Mouse (Mus musculus): Measurements from ENCODE around the gene Swsap1. TPM values are rescaled to one million over a fixed set of nuclear protein-coding genes. Genes with fewer than 3 reads are reported as not detected.
A peak's percentile ranks its signal among the peaks of the same experiment; 100 is the strongest.

Swsap1 gene
- polyA plus RNA-seq, 1 experiment from 2014 or later = 22.5 TPM

GRCm38 (mm10) chr9:21932006-21932405 lies 23.5 kb upstream of the Swsap1 start:
- ATAC-seq (ENCODE audit: insufficient read depth, low FRiP score, low TSS enrichment) (no peak), DNase-seq (ENCODE audit: low spot score) (no peak)
- H3K9me3 ChIP-seq (ENCODE audit: control insufficient read depth, low read length) = no peaks in the 10 kb centered on the region
- WGBS = 61% methylated on average over 2 of the region's 2 CpGs
- H3K4me2 ChIP-seq (ENCODE audit: low read depth) = no peak overlapping the region
- H3K4me3 ChIP-seq (ENCODE audit: low read depth, low read length) = no peak overlapping the region
- no peak overlapping the region for H3K9ac ChIP-seq (ENCODE audit: low read length)
- H3K27me3 ChIP-seq (ENCODE audit: control insufficient read depth, insufficient read depth, low read length) = no peaks in the 10 kb centered on the region
- H3K27ac ChIP-seq (ENCODE audit: low read depth, low read length) = no peak overlapping the region
- no peaks in the 10 kb centered on the region for H3K4me1 ChIP-seq (ENCODE audit: control insufficient read depth, insufficient read depth, low read length)
- H3K36me3 ChIP-seq (ENCODE audit: control insufficient read depth, insufficient read depth, low read length) = no peaks in the 10 kb centered on the region

- Histone ChIP-seq H3K27me3 (ENCODE audit: control insufficient read depth, insufficient read depth, low read length) (no peaks in the 10 kb centered on the region), H3K9ac (ENCODE audit: low read length) (no peak overlapping the region), H3K4me3 (ENCODE audit: low read depth, low read length) (no peak overlapping the region), H3K36me3 (ENCODE audit: control insufficient read depth, insufficient read depth, low read length) (no peaks in the 10 kb centered on the region), H3K4me2 (ENCODE audit: low read depth) (no peak overlapping the region), H3K4me1 (ENCODE audit: control insufficient read depth, insufficient read depth, low read length) (no peaks in the 10 kb centered on the region), H3K27ac (ENCODE audit: low read depth, low read length) (no peak overlapping the region), H3K9me3 (ENCODE audit: control insufficient read depth, low read length) (no peaks in the 10 kb centered on the region)
- ATAC-seq (ENCODE audit: insufficient read depth, low FRiP score, low TSS enrichment) = no peak
- DNase-seq (ENCODE audit: low spot score) = no peak
- WGBS = 60% methylated on average over 12 of the region's 12 CpGs
Observed at GRCm38 (mm10) chr9:21932445-21933137, 23.0 kb upstream of the Swsap1 start.

- Histone ChIP-seq H3K36me3 (ENCODE audit: control insufficient read depth, insufficient read depth, low read length) (no peaks in the 10 kb centered on the region), H3K9me3 (ENCODE audit: control insufficient read depth, low read length) (no peaks in the 10 kb centered on the region), H3K27me3 (ENCODE audit: control insufficient read depth, insufficient read depth, low read length) (no peaks in the 10 kb centered on the region), H3K27ac (ENCODE audit: low read depth, low read length) (no peak overlapping the region), H3K4me1 (ENCODE audit: control insufficient read depth, insufficient read depth, low read length) (no peaks in the 10 kb centered on the region), H3K4me3 (ENCODE audit: low read depth, low read length) (no peak overlapping the region), H3K9ac (ENCODE audit: low read length) (no peak overlapping the region), H3K4me2 (ENCODE audit: low read depth) (no peak overlapping the region)
- 88% methylated on average over 12 of the region's 12 CpGs for WGBS
- no peak for ATAC-seq (ENCODE audit: insufficient read depth, low FRiP score, low TSS enrichment)
- no peak for DNase-seq (ENCODE audit: low spot score)
Observed at GRCm38 (mm10) chr9:21934021-21934420, 21.5 kb upstream of the Swsap1 start.

GRCm38 (mm10) chr9:21935466-21936131 lies 20.0 kb upstream of the Swsap1 start:
- no peak for ATAC-seq (ENCODE audit: insufficient read depth, low FRiP score, low TSS enrichment)
- DNase-seq (ENCODE audit: low spot score) = no peak
- WGBS = 78% methylated on average over 7 of the region's 7 CpGs

GRCm38 (mm10) chr9:21936692-21937570 lies 18.6 kb upstream of the Swsap1 start, which contains the start of gene Plppr2:
Gene Plppr2 (plus strand): TSS chr9:21937033.
- H3K4me2 ChIP-seq (ENCODE audit: low read depth) = peak within 1 kb of the TSS; percentile 81
- no peaks in the 10 kb centered on the region for H3K27me3 ChIP-seq (ENCODE audit: control insufficient read depth, insufficient read depth, low read length)
- peak within 1 kb of the TSS; percentile 59 for H3K4me3 ChIP-seq (ENCODE audit: low read depth, low read length)
- H3K4me1 ChIP-seq (ENCODE audit: control insufficient read depth, insufficient read depth, low read length) = no peaks in the 10 kb centered on the region
- H3K36me3 ChIP-seq (ENCODE audit: control insufficient read depth, insufficient read depth, low read length) = no peaks in the 10 kb centered on the region
- ATAC-seq (ENCODE audit: insufficient read depth, low FRiP score, low TSS enrichment) = peak; percentile 93
- peak within 1 kb of the TSS; percentile 50; the same call in 1 of the 2 replicates for H3K27ac ChIP-seq (ENCODE audit: low read depth, low read length)
- no peaks in the 10 kb centered on the region for H3K9me3 ChIP-seq (ENCODE audit: control insufficient read depth, low read length)
- H3K9ac ChIP-seq (ENCODE audit: low read length) = peak within 1 kb of the TSS; percentile 69
- peak; percentile 96 for DNase-seq (ENCODE audit: low spot score)
- 2% methylated on average over 42 of the region's 43 CpGs for WGBS

More at GRCm38 (mm10) chr9:21935466-21936131, 20.0 kb upstream of the Swsap1 start:
- H3K4me2 ChIP-seq (ENCODE audit: low read depth) = no peak overlapping the region
- no peak overlapping the region for H3K9ac ChIP-seq (ENCODE audit: low read length)
- H3K9me3 ChIP-seq (ENCODE audit: control insufficient read depth, low read length) = no peaks in the 10 kb centered on the region
- no peaks in the 10 kb centered on the region for H3K4me1 ChIP-seq (ENCODE audit: control insufficient read depth, insufficient read depth, low read length)
- no peak overlapping the region for H3K4me3 ChIP-seq (ENCODE audit: low read depth, low read length)
- H3K36me3 ChIP-seq (ENCODE audit: control insufficient read depth, insufficient read depth, low read length) = no peaks in the 10 kb centered on the region
- H3K27ac ChIP-seq (ENCODE audit: low read depth, low read length) = no peak overlapping the region
- no peaks in the 10 kb centered on the region for H3K27me3 ChIP-seq (ENCODE audit: control insufficient read depth, insufficient read depth, low read length)

- H3K27me3 ChIP-seq (ENCODE audit: control insufficient read depth, insufficient read depth, low read length) = no peaks in the 10 kb centered on the region
- H3K4me2 ChIP-seq (ENCODE audit: low read depth) = peak overlapping the region; percentile 81
- H3K9me3 ChIP-seq (ENCODE audit: control insufficient read depth, low read length) = no peaks in the 10 kb centered on the region
- no peak; the same call in 1 of the 2 replicates for ATAC-seq (ENCODE audit: insufficient read depth, low FRiP score, low TSS enrichment)
- H3K4me3 ChIP-seq (ENCODE audit: low read depth, low read length) = peak overlapping the region; percentile 59
- H3K4me1 ChIP-seq (ENCODE audit: control insufficient read depth, insufficient read depth, low read length) = no peaks in the 10 kb centered on the region
- H3K9ac ChIP-seq (ENCODE audit: low read length) = no peak overlapping the region
- WGBS = 83% methylated on average over 4 of the region's 4 CpGs
- no peaks in the 10 kb centered on the region for H3K36me3 ChIP-seq (ENCODE audit: control insufficient read depth, insufficient read depth, low read length)
- no peak overlapping the region for H3K27ac ChIP-seq (ENCODE audit: low read depth, low read length)
- no peak for DNase-seq (ENCODE audit: low spot score)
Observed at GRCm38 (mm10) chr9:21937711-21938175, 17.8 kb upstream of the Swsap1 start.

- Histone ChIP-seq H3K9me3 (ENCODE audit: control insufficient read depth, low read length) (no peaks in the 10 kb centered on the region), H3K27ac (ENCODE audit: low read depth, low read length) (no peak overlapping the region), H3K9ac (ENCODE audit: low read length) (no peak overlapping the region), H3K4me2 (ENCODE audit: low read depth) (no peak overlapping the region), H3K36me3 (ENCODE audit: control insufficient read depth, insufficient read depth, low read length) (no peaks in the 10 kb centered on the region), H3K4me1 (ENCODE audit: control insufficient read depth, insufficient read depth, low read length) (no peaks in the 10 kb centered on the region), H3K4me3 (ENCODE audit: low read depth, low read length) (no peak overlapping the region), H3K27me3 (ENCODE audit: control insufficient read depth, insufficient read depth, low read length) (no peaks in the 10 kb centered on the region)
- ATAC-seq (ENCODE audit: insufficient read depth, low FRiP score, low TSS enrichment) (no peak), DNase-seq (ENCODE audit: low spot score) (no peak)
- 89% methylated on average over 4 of the region's 4 CpGs for WGBS
Observed at GRCm38 (mm10) chr9:21938234-21938855, 17.2 kb upstream of the Swsap1 start.

GRCm38 (mm10) chr9:21943046-21943445 lies 12.5 kb upstream of the Swsap1 start:
- no peak overlapping the region for H3K4me2 ChIP-seq (ENCODE audit: low read depth)
- no peak overlapping the region for H3K27ac ChIP-seq (ENCODE audit: low read depth, low read length)
- ATAC-seq (ENCODE audit: insufficient read depth, low FRiP score, low TSS enrichment) (no peak), DNase-seq (ENCODE audit: low spot score) (no peak)
- no peaks in the 10 kb centered on the region for H3K27me3 ChIP-seq (ENCODE audit: control insufficient read depth, insufficient read depth, low read length)
- no peaks in the 10 kb centered on the region for H3K4me1 ChIP-seq (ENCODE audit: control insufficient read depth, insufficient read depth, low read length)
- H3K9ac ChIP-seq (ENCODE audit: low read length) = no peak overlapping the region
- H3K4me3 ChIP-seq (ENCODE audit: low read depth, low read length) = no peak overlapping the region
- 74% methylated on average over 12 of the region's 12 CpGs for WGBS
- H3K9me3 ChIP-seq (ENCODE audit: control insufficient read depth, low read length) = no peaks in the 10 kb centered on the region
- H3K36me3 ChIP-seq (ENCODE audit: control insufficient read depth, insufficient read depth, low read length) = no peaks in the 10 kb centered on the region

Data from neural tube, embryonic 11.5 days (tissue).